Mouse (Mus musculus): ENCODE measurements at regions not wholly inside any gene's neighbourhood (a gene's known extent, or its start where the extent isn't known, plus 50 kb on each side); places are given as distances from the start of the nearest gene placed in this dataset.

GRCm38 (mm10) chr1:89207306-89207705 is 137.1 kb downstream of the Sh3bp4 start:
- no peak for DNase-seq (ENCODE audit: low spot score)

DNA sequence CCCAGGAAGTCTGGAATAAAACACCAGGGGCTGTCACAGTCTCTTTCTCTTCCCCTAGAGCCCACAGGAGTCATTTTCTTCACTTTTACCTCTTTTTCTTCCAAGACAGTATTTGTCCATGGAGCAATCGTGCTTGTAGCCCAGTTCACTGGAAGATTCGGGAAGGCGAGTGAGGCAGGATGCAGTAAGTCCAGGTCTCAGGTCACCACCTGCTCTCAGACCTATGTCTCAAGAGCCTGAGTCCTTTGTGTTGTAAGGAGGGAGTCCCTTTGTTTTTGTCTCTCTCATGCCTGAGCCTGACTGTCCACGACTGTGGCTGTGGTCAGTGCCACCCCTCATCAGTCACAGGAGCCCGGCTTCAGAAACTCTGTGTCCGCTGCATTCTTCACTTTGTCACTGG is 140.9 kb downstream of the Sh3bp4 start:
- DNase-seq (ENCODE audit: low spot score), result no peak

- DNase-seq (ENCODE audit: low spot score), result no peak
Observed at GRCm38 (mm10) chr1:89228426-89228825, 158.2 kb downstream of the Sh3bp4 start.

DNA sequence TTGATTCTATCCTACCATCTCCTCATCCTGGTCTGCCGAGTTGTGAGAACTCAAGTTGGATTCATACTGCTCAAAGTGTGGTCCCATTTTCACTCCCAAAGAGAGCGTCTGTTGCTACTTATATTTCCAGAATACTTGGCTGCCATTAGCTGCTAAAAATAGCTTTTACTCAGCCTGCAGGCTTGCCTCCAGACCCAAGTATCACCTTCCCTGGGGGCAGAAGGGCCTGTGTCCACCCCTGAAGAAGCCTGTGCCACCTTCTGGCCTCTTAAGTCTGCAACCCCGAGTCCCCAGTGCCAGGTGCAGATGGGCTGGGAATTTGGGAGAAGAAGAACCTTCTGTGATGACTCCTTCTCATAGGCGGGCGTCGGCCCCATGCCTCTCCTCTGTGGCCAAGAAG is 161.5 kb downstream of the Sh3bp4 start:
- DNase-seq (ENCODE audit: low spot score), result no peak

DNA sequence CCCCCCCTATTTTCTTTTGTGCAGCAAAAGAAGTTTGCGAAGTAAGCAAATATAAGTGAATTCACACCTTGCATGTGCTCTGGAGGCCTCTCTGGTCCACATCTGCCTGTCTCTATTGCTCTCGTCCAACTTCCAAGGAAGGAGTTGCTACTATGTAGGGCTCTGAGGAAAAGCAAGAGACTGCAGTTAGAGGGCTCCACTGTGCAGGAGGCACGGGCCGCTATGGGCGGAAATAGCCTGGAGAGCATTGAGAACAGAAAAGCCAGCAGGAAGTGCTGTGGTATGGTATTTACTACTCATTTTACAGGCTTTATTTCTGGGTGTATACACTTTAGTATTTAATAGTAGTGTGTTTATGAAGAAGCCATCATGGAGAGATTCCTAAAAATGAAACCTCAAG is 162.2 kb downstream of the Sh3bp4 start:
- DNase-seq (ENCODE audit: low spot score), result no peak

GRCm38 (mm10) chr1:89234895-89235294 is 164.7 kb downstream of the Sh3bp4 start:
- DNase-seq (ENCODE audit: low spot score), result no peak

- peak; percentile 54 for DNase-seq (ENCODE audit: low spot score)
Observed at GRCm38 (mm10) chr1:89235296-89235695, 165.1 kb downstream of the Sh3bp4 start.

DNA sequence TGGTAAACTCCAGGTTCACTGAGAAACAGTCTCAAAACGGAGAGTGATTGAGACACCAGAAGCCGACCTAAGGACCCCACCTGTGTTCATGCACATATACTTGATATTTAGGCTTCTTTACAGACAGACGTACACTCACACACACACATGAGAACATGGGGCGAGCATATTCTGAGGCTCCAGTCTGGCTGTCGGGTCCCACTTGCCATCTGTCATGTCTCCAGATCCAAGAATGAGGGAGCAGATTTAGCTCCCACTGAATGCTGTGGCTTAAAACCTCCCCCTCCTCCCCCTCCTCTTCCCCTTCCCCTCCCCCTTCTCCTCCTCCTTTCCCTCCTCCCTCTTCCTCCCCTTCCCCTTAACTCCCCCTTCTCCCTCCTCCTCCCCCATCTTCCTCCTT is 167.5 kb downstream of the Sh3bp4 start:
- no peak for DNase-seq (ENCODE audit: low spot score)

- no peak for DNase-seq (ENCODE audit: low spot score)
Observed at GRCm38 (mm10) chr1:89244598-89244997, 174.4 kb downstream of the Sh3bp4 start.

- no peak for DNase-seq (ENCODE audit: low spot score)
Observed at GRCm38 (mm10) chr1:89245202-89246003, 175.2 kb downstream of the Sh3bp4 start.

- DNase-seq (ENCODE audit: low spot score), result no peak
Observed at GRCm38 (mm10) chr1:89251753-89252152, 181.5 kb downstream of the Sh3bp4 start.

GRCm38 (mm10) chr1:89252528-89252927 is 182.3 kb downstream of the Sh3bp4 start:
- DNase-seq (ENCODE audit: low spot score), result no peak

GRCm38 (mm10) chr1:89257945-89258344 is 187.7 kb downstream of the Sh3bp4 start:
- DNase-seq (ENCODE audit: low spot score), result no peak

- DNase-seq (ENCODE audit: low spot score), result no peak
Observed at GRCm38 (mm10) chr1:89265771-89266170, 188.8 kb upstream of the Agap1 start.

- DNase-seq (ENCODE audit: low spot score), result no peak
Observed at GRCm38 (mm10) chr1:89268806-89269205, 185.8 kb upstream of the Agap1 start.

DNA sequence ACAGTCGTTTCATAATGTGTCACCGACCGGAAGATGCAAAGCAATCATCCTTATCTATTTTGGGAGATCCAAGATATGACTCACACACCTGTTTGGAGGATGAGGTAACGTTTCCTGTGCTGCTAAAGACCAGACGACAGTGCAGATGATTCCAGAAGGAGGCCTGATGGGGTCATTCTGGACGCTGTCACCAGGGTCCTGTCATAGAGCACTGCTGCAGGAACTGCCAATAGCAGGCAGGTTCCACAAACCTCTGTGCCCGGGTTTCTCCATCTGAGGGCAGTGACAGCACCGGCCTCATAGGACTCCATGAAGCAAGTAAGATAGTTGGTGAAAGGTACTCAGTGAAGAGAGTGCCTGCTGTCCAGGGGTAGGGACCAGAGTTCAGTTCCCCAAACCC is 182.9 kb upstream of the Agap1 start:
- DNase-seq (ENCODE audit: low spot score), result no peak

DNA sequence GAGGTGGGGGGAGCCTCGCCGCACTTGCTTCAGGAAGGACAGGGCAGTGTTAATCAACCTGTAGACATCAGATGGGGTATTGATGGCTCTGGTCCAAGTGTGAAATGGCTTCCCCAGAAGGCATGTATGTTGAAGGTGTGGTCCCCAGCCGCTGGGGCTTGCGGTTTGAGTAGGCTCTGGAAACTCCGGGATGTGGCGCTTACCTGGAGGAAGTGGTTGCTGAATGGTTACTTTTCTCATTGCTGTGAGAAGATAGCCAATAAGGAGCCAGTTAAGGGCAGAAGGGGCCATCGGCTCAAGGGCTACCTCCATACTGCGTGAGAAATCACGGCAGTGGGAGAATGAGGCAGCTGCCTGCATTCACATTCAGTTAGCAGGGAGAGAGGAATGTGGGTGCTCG is 181.6 kb upstream of the Agap1 start:
- DNase-seq (ENCODE audit: low spot score), result no peak

DNA sequence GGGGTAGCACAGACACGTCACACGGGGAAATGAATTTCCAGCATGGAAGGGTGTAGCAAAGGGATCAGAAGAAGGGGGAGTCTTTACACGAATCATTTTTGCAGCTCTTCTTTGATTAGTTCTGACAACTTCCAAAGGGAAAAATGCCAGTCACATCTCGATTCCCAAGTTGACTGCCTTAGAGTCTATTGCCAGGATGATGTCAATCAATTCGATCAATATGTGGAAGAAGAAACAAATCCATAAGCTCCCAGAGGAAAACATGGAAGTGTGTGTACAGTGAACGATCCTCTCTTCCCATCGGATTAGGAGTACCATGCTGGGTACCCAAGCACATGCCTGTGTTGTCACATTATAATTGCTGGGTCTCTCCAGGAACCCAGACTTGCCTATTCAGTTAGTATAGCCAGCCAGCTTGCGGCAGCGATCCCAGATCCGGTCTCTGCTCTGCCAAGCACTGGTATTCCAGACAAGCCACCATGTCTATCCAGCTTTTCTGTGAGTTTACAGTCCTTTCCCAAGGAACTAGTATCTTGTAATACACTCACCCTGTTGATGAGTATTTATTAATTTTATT is 180.7 kb upstream of the Agap1 start:
- DNase-seq (ENCODE audit: low spot score), result no peak

DNA sequence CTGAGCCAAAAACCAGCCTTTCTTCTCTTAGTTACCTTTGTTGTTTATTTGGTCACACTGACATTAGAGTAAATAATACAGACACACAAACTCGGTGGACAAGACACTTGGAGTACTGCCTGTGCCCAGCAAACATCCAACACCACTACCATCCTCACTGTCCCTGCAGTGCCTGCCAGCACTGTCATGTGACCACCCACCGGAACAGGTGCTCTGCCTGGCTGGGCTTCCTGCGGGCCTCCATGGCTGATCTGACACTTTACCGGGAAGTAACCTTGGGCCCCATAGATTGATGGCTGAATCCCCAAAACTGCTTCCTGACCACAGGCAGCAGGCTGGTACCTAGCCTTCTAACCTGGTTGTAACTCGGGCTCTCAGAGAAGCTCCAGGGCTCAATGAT is 175.2 kb upstream of the Agap1 start:
- DNase-seq (ENCODE audit: low spot score), result no peak

DNA sequence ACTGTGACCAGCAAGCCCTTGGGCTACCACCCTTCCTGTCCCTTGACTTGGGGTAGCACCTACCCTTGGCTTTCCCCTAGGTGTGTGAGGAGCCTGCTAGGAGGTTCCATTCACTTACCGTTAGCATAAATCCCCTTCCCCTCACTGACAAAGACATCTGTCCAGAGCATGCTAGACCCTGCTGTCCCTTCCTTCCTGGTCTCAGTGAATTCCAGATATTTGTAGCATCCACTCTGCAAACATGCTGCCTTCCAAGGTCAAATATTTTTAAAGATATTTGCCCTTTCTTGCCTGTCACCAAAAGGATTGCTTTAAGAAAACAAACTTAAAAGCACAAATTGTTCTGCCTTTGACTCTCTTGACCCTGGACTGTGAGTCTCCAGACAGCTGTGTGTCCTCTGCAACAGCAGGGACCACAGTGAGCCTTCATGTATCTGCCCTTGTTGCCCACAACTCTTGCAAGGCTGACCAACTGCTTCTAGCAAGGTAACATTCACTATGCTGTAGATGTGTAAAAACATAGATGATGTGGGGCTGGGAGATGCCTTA is 173.4 kb upstream of the Agap1 start:
- no peak for DNase-seq (ENCODE audit: low spot score)

DNA sequence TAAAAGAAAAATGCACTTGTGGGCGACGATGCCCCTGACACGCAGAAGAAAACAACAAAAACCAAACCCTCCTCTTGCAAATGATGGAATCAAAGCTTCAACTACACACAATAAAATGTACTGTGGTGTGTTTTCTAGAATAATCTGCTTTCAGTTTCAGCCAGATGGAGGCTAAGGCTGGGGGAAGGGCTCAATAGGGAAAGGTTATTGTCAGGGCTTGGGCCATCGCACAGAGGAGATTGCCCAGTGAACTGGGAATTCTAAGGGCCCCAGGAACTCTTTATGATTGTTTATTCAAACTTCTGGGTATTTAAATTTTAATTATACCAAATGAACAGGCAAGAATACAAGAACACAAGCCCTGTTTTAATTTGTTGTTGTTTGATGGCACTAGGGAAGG is 169.6 kb upstream of the Agap1 start:
- no peak for DNase-seq (ENCODE audit: low spot score)

GRCm38 (mm10) chr1:89287136-89287795 is 167.3 kb upstream of the Agap1 start:
- no peak for DNase-seq (ENCODE audit: low spot score)

DNA sequence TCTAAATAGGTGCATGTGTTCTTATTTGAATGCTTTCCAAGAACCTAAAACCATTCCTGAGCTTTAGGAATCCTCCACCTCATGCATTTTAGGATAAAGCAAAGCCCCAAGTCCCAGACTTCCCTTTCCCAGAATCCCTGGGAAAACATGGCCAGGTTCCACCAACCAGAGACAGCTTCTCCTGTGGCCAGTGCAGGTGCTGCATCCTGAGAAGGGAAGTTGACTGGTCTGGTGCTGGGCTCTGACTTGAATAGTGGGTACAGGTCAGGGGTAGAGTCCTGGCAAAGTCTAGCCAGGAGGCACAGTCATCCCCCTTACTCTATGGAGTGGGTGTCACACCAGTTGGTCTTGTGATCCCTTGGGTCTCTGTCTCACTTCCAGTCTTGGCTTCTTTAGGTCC is 166.6 kb upstream of the Agap1 start:
- DNase-seq (ENCODE audit: low spot score), result no peak
